Mouse (Mus musculus) T-helper 17 cell (primary cell): Measurements from ENCODE around the gene Zfp362.

ENCODE experiments used
- in situ Hi-C, 2 experiments: fragments of 300-600 bp; cut with MboI, MseI; formaldehyde crosslinking; loops; 1 replicate in 1 of 2; 2 replicates in 1 of 2; pipeline ENCODE4 v1.15.1; 2025; ENCODE audit warnings: high pct_unique_total_duplicates in 2 of 2

Gene Zfp362

GRCm38 (mm10) chr4:128806043-128806826, at the start of gene Zfp362:
TSS of gene Zfp362 (minus strand) at chr4:128806045.
- in situ Hi-C loops: no loop called here

- in situ Hi-C loops: loop anchor here (5.0 to 10.0 kb wide), 2 partner anchors 148 to 241 kb away; partner anchors contain the start of genes Tlr12 (in 1 of the 2) and Zscan20 (in 1 of the 2)
Observed at GRCm38 (mm10) chr4:128855613-128856040, 49.8 kb upstream of the Zfp362 start.

- in situ Hi-C loops: loop anchor here (5.0 to 10.0 kb wide), 3 partner anchors 141 to 241 kb away; partner anchors contain the start of genes Zscan20 (in 2 of the 2) and Tlr12 (in 1 of the 2)
Observed at GRCm38 (mm10) chr4:128853117-128853516, 47.3 kb upstream of the Zfp362 start.

- in situ Hi-C loops: loop anchor here (5.0 to 10.0 kb wide), 3 partner anchors 140 to 240 kb away; partner anchors contain the start of genes Zscan20 (in 2 of the 2) and Tlr12 (in 1 of the 2)
Observed at GRCm38 (mm10) chr4:128852266-128852887, 46.5 kb upstream of the Zfp362 start.

- in situ Hi-C loops: loop anchor here (5.0 to 10.0 kb wide), 3 partner anchors 137 to 237 kb away; partner anchors contain the start of genes Zscan20 (in 2 of the 2) and Tlr12 (in 1 of the 2)
Observed at GRCm38 (mm10) chr4:128849686-128850085, 43.8 kb upstream of the Zfp362 start.

GRCm38 (mm10) chr4:128848961-128849360, 43.1 kb upstream of the Zfp362 start:
- in situ Hi-C loops: no loop called here

GRCm38 (mm10) chr4:128845367-128845973, 39.6 kb upstream of the Zfp362 start:
- in situ Hi-C loops: no loop called here

- in situ Hi-C loops: no loop called here
Observed at GRCm38 (mm10) chr4:128844566-128844965, 38.7 kb upstream of the Zfp362 start.

GRCm38 (mm10) chr4:128841259-128841658, 35.4 kb upstream of the Zfp362 start:
- in situ Hi-C loops: no loop called here

GRCm38 (mm10) chr4:128839811-128840738, 34.2 kb upstream of the Zfp362 start:
- in situ Hi-C loops: no loop called here

GRCm38 (mm10) chr4:128838202-128838601, 32.4 kb upstream of the Zfp362 start:
- in situ Hi-C loops: no loop called here

GRCm38 (mm10) chr4:128824131-128824530, 18.3 kb upstream of the Zfp362 start:
- in situ Hi-C loops: no loop called here

- in situ Hi-C loops: no loop called here
Observed at GRCm38 (mm10) chr4:128820568-128820967, 14.7 kb upstream of the Zfp362 start.

GRCm38 (mm10) chr4:128817011-128817410, 11.2 kb upstream of the Zfp362 start:
- in situ Hi-C loops: no loop called here

- in situ Hi-C loops: no loop called here
Observed at GRCm38 (mm10) chr4:128811382-128812056, 5.7 kb upstream of the Zfp362 start.

- in situ Hi-C loops: no loop called here
Observed at GRCm38 (mm10) chr4:128806827-128807179, 958 bp upstream of the Zfp362 start.

GRCm38 (mm10) chr4:128805150-128806042, 449 bp downstream of the Zfp362 start:
- in situ Hi-C loops: no loop called here

- in situ Hi-C loops: no loop called here
Observed at GRCm38 (mm10) chr4:128804426-128805149, 1.3 kb downstream of the Zfp362 start.

- in situ Hi-C loops: no loop called here
Observed at GRCm38 (mm10) chr4:128803569-128803968, 2.3 kb downstream of the Zfp362 start.
